Mouse (Mus musculus) layer of hippocampus, adult 18-20 months (tissue): ENCODE results near the gene Qrich1. TPM values are rescaled to one million over a fixed set of nuclear protein-coding genes. Genes with fewer than 3 reads are reported as not detected.
A peak's percentile ranks its signal among the peaks of the same experiment; 100 is the strongest.

ENCODE experiments used
- DNase-seq, 2 experiments: peaks; one replicate each; pipeline ENCODE4 v3.0.0; 2022; ENCODE audit warnings: low spot score in 2 of 2
- total RNA-seq, 2 experiments: library from RNA; stranded (reverse); gene quantifications; 2 replicates each; pipeline ENCODE4 v1.2.3; 2021

Qrich1 gene
- total RNA-seq, 2 experiments from 2014 or later, result 143 to 150 TPM

DNA sequence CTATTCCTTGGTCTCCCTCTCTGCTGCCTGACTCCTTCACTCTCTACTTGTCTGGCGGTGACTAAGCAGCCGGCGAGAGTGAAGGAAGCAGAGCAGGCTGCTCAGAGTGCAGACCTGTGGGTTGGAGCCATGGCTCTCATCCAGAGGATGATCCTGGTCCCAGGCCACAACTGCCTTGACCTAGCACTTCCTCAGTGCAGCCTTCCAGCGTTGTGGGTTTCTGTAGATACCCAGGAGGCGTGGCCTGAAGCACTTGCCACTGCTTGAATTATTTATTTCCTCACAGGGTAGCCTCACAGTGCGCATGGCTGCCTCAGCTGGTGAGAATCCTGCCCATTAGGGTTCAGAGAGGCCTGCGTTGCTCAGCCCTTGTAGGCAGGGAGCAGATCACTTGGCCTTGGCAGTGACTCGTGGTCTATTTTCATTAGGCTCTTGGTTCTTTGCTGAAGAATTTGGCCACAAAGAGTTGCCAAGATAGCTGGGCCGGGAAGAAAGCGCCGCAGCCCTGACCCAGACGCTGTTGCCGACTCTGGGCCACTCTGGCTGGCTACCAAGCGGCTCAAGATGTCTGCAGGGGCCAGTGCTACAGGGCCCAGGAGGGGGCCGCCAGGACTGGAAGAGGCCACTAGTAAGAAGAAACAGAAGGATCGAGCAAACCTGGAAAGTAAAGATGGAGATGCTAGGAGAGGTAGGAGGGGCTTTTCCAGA is 24.4 kb upstream of the Qrich1 start:
- peak in 1 of 2 experiments; percentile 32 for DNase-seq

- DNase-seq, result no peak
These were observed 23.4 kb upstream of the Qrich1 start for GRCm38 (mm10) chr9:108493246-108493645.

DNA sequence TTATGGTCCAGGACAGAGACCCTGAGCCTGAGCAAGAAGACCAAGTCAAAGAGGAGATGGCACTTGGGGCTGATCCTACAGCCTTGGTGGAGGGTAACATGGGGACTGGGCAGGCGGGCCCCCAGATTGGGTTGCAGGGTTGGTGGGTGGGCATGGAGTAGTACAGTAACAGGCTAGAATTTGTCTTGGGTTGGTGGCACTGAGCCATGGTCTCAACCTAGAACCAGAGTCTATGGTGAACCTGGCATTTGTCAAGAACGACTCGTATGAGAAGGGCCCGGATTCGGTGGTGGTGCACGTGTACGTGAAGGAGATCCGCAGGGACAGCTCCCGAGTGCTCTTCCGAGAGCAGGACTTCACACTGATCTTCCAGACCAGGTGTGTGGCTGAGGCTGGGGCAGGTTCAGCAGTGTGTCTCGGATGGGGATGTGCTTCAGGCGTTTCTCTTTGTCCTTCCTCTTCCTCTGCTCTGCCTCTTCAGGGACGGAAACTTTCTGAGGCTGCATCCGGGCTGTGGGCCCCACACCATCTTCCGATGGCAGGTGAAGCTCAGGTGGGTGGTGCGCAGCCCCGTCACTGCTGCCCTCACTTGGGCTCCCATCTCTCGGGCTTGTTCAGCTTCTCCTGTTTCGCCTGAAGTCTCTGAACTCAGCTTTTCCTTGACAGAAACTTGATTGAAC is 22.3 kb upstream of the Qrich1 start:
- no peak for DNase-seq

GRCm38 (mm10) chr9:108494905-108495304 is 21.7 kb upstream of the Qrich1 start:
- DNase-seq, result no peak

DNA sequence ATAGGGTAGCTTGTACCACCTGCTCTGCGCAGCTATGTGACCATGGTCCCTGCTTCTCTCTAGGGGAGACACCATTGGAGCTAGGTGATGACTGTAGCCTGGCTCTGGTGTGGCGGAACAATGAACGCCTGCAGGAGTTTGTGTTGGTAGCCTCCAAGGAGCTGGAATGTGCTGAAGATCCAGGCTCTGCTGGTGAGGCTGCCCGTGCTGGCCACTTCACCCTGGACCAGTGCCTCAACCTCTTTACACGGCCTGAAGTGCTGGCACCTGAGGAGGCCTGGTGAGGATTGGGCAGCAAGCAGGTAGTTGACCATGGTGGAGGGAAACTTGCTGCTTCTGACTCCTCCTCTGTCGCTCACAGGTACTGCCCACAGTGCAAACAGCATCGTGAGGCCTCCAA is 17.4 kb upstream of the Qrich1 start:
- no peak for DNase-seq

- DNase-seq, result no peak
These were observed 16.7 kb upstream of the Qrich1 start for GRCm38 (mm10) chr9:108499943-108500342.

GRCm38 (mm10) chr9:108506901-108507300 is 9.7 kb upstream of the Qrich1 start:
- no peak for DNase-seq

DNA sequence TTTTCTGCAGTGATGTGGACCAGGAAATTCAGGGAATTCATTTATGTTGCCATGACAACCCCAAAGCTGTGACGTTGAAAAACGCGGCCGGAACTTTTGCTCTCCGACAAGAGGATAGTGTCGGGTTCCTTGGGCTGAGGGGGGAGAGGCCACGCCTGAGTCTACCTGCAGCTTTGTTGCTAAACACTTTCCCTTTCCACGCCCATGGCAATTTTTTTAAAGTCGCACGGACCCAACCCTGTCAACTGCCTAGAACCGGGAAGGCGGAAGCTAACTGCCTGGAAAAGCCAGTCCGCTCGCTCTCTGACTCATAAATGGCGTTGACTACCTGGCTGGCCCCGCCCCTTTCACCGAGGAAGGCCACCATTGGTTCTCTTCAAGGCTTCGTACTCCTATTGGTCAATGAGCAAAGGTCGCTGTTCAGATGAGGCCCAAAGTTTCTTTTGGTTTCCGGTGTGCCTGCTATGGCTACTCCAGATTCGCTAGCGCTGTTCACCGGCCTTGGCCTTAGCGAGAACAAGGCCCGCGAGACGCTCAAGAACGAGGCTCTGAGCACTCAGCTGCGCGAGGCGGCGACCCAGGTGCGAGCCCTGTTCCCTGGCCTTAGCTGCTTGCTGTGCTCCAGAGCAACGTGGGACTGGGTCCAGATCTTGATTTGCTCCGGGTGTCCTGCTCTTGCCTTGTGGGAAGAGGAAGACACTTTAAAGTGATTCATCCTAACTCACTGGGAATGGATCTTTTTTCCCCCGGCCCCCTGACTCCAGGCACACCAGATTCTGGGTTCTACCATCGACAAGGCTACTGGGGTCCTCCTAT is 8.8 kb upstream of the Qrich1 start, which contains the start of gene Qars:
TSS of gene Qars (plus strand) at position 88 of the 816 bp plus-strand sequence.
- DNase-seq, result peak; percentile 90 to 97

GRCm38 (mm10) chr9:108508776-108509175 is 7.8 kb upstream of the Qrich1 start:
- DNase-seq, result no peak

GRCm38 (mm10) chr9:108517253-108517930 is 786 bp downstream of the Qrich1 start:
- peak; percentile 77 to 88 for DNase-seq

DNA sequence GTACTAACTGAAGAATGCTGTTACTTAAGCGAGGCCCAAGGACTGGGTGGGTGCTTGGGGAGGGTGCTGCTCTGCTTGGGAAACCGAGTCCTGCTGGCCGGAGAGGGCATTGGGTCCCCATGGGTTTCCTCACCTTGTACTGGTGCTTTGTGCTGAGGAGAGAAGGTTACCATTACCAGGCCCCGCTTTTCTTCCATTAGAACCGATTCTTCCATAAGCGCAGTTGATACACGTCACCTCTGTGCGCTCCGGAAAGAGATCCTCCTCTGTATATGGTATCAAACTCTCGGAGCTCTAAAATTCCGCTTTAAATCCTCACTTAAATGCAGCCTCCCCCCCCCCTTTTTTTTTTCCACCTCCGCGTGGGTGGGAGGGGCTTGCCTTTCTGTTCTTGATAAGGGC is 1.3 kb downstream of the Qrich1 start:
- DNase-seq, result peak; percentile 34 to 58

DNA sequence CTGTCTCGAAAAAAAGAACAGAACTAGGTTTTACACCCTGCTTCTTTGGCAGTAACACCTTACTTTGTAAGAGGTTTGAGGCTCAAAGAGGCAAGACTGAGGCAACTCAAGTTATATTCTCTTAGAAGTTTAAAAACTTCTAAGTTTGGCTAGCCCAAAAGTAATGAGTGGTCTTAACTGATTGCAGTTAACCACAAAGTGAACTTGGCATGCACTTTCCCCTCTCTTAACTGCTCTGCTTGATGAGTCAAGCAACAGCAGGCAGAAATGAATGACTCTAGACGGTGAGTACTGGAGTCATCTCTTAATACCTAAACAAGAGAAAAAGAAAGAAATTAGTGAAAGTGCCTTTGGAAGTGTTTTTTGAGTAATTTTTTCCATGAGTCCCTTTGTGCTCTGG is 5.0 kb downstream of the Qrich1 start:
- DNase-seq, result no peak

- no peak for DNase-seq
These were observed 6.7 kb downstream of the Qrich1 start for GRCm38 (mm10) chr9:108523341-108523740.

GRCm38 (mm10) chr9:108525400-108525799 is 8.8 kb downstream of the Qrich1 start:
- DNase-seq, result no peak

GRCm38 (mm10) chr9:108530954-108531353 is 14.3 kb downstream of the Qrich1 start:
- no peak for DNase-seq

DNA sequence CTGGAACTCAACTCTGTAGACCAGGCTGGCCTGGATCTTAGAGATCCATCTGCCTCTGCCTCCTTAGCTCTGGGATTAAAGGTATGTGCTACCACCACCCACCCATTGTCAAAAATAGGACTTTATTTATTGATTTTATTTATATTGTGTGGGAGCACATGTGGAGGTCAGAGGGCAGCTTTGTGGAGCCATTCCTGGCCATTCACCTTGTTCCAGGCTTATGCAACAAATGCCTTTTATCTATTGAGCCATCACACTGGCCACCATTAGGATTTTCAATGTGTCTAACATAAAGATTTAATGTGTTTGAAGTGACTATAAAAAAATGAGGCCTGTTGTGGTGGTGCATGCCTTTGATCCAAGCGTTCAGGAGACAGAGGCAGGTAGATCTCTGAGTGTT is 14.9 kb downstream of the Qrich1 start:
- DNase-seq, result no peak

DNA sequence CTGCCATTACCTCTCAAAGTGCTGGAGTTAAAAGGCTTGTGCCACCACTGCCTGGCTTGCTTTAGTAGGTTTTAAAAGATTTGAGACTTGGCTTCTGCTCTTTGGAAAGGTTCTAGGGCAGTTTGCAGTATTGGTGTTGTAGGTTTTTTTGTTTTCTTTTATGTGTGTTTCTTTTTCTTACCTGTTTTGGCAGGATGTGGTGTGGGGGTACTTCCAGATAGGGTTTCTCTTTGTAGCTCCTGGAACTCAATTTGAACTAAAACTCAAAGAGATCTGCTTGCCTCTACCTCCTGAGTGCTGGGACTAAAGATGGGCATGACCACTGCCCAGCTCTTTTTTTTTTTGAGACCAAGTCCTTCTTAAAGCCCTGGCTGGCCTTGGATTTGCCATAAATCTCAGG is 24.2 kb downstream of the Qrich1 start:
- no peak for DNase-seq

- no peak for DNase-seq
These were observed 29.4 kb downstream of the Qrich1 start for GRCm38 (mm10) chr9:108545986-108546385.

- DNase-seq, result no peak
These were observed 30.3 kb downstream of the Qrich1 start for GRCm38 (mm10) chr9:108546875-108547274.

GRCm38 (mm10) chr9:108559169-108559568 is 42.6 kb downstream of the Qrich1 start:
- no peak for DNase-seq

DNA sequence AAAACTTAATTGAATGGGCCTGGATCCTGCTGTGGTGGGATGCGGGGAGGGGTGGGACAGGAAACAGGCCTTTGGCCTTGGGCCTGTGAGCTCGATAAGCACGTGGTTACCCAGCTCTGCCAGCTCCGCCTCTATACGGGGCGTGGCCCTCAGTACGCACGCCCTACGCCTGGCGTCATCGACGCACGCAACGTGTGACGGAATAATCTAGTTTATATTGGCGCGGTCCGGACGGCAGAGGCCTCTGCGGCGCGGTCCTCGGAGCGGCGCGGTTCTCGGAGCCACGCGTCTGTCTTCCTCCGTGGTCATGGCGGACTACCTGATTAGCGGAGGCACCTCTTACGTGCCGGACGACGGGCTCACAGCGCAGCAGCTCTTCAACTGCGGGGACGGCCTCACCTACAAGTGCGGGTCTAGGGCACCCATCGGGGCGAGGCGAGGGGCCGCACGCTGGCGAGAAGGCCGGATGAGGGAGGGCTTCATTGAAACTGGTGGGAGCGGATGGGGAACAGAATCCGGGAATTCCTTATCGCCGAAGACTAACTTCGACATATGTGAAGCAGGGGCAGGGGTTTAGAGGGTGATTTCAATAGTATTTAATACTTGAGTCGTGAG is 43.7 kb downstream of the Qrich1 start, which contains the start of gene Impdh2:
TSS of gene Impdh2 (plus strand) at position 60 of the 615 bp plus-strand sequence.
- DNase-seq, result peak; percentile 91 to 96
